Mouse (Mus musculus) liver, embryonic 14.5 days (tissue): ENCODE data around the gene Il16.

Source experiments
- CTCF ChIP-seq: IDR thresholded peaks from 2 replicates; pipeline ENCODE4 v1.5.1; 2016; ENCODE audit warnings: antibody characterized with exemption, low read depth, control low read depth
- EP300 ChIP-seq: IDR thresholded peaks from 2 replicates; pipeline ENCODE4 v1.6.1; 2016; ENCODE audit warnings: antibody characterized with exemption, low read depth

GRCm38 (mm10) chr7:83720231-83720630 is 25.3 kb downstream of the Il16 start:
- TF ChIP-seq EP300 (no peak), CTCF (no peak)
